Mouse (Mus musculus) stomach, embryonic 14.5 days (tissue): ENCODE measurements around the gene Tspan3. TPM values are rescaled to one million over a fixed set of nuclear protein-coding genes. Genes with fewer than 3 reads are reported as not detected.

Experiments used
- ATAC-seq: fragments of 200-750 bp; cut with Nextera tagmentation; 2 replicates; pipeline ENCODE4 v1.8.0; 2017; ENCODE audit warnings: low read depth, moderate TSS enrichment; ENCODE audit not compliant: insufficient number of reproducible peaks, insufficient read depth, low FRiP score
- H3K27ac ChIP-seq: fragments of 300-500 bp; sonication (generic); 2 replicates; pipeline ENCODE4 v1.5.1; 2014; ENCODE audit warnings: mild to moderate bottlenecking, low read length, moderate library complexity, mixed read lengths
- H3K27me3 ChIP-seq: fragments of 300-500 bp; sonication (generic); 2 replicates; pipeline ENCODE4 v1.6.1; 2014; ENCODE audit warnings: low read length, control low read depth, mixed read lengths; ENCODE audit not compliant: control insufficient read depth, insufficient read depth
- H3K36me3 ChIP-seq: fragments of 300-500 bp; sonication (generic); 2 replicates; pipeline ENCODE4 v1.6.1; 2014; ENCODE audit warnings: mild to moderate bottlenecking, control low read depth, low read length, moderate library complexity, mixed read lengths; ENCODE audit not compliant: control insufficient read depth, insufficient read depth
- H3K4me1 ChIP-seq: fragments of 300-500 bp; sonication (generic); 2 replicates; pipeline ENCODE4 v1.6.1; 2014; ENCODE audit warnings: low read length, control low read depth, mixed read lengths; ENCODE audit not compliant: control insufficient read depth, insufficient read depth
- H3K4me2 ChIP-seq: fragments of 300-500 bp; sonication (generic); replicated peaks from 2 replicates; pipeline ENCODE4 v1.6.1; 2014; ENCODE audit warnings: low read depth, low read length, control low read depth
- H3K4me3 ChIP-seq: fragments of 300-500 bp; sonication (generic); 2 replicates; pipeline ENCODE4 v1.5.1; 2014; ENCODE audit warnings: low read depth, low read length, control low read depth
- H3K9ac ChIP-seq: fragments of 300-500 bp; sonication (generic); replicated peaks from 2 replicates; pipeline ENCODE4 v1.6.1; 2014; ENCODE audit warnings: low read depth, mild to moderate bottlenecking, control low read depth, low read length, moderate library complexity, mixed read lengths
- H3K9me3 ChIP-seq: fragments of 300-500 bp; sonication (generic); 2 replicates; pipeline ENCODE4 v1.6.1; 2016; ENCODE audit warnings: low read depth, low read length, control low read depth; ENCODE audit not compliant: control insufficient read depth
- WGBS: fragments of 180-500 bp; shearing (Covaris S2); extraction: QIAGEN DNeasy Blood & Tissue Kit; methylation state at CpG from one replicate; pipeline ENCODE4 v1.1.7; 2014; 5-methylcytosine and 5-hydroxymethylcytosine counted together
- polyA plus RNA-seq: library from polyadenylated mRNA; unstranded; fragments of >200 nt; fragmentation: Nextera tagmentation; extraction: Ambion mirVana; gene quantifications from 2 replicates; pipeline ENCODE4 v1.2.1, GENCODE M21; 2014

Tspan3 gene
- polyA plus RNA-seq, 1 experiment from 2014 or later: 499 TPM

DNA sequence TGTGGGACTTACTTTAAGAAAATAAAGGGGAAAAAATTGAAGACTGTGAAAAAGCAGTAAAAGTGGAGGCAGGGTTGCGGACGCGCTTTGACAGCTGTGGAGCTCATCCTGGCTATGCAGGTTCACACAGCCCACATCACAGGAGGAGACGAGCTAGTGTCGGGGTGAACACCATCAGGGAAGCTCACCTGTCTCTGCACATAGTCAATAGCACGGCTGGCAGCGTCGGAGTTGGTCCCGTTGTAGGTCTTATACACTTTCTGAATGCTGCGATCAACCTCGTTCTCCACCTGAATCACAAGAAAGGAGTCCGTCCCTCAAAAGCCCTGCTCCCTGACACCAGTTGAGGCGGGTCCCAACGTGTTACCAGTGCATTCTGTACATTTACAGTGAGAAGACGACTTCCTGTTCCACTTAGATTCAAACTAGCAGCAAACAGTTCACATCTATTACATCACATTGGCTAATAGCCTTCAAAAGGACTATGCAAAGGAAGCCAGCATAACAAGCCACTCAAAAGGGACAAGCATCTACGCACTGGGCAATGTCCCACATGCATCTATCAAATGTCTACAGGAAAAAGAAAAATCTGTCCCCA, 18.9 kb downstream of the Tspan3 start:
- Histone ChIP-seq H3K4me2 (no peak overlapping the region), H3K9ac (no peak overlapping the region), H3K9me3 (no peaks in the 10 kb centered on the region), H3K4me1 (no peaks in the 10 kb centered on the region), H3K27me3 (no peaks in the 10 kb centered on the region), H3K27ac (no peak overlapping the region), H3K4me3 (no peak overlapping the region), H3K36me3 (peaks cover 42% of the 10 kb centered on the region)
- no peak for ATAC-seq
- 89% methylated on average over 16 of the region's 16 CpGs for WGBS

DNA sequence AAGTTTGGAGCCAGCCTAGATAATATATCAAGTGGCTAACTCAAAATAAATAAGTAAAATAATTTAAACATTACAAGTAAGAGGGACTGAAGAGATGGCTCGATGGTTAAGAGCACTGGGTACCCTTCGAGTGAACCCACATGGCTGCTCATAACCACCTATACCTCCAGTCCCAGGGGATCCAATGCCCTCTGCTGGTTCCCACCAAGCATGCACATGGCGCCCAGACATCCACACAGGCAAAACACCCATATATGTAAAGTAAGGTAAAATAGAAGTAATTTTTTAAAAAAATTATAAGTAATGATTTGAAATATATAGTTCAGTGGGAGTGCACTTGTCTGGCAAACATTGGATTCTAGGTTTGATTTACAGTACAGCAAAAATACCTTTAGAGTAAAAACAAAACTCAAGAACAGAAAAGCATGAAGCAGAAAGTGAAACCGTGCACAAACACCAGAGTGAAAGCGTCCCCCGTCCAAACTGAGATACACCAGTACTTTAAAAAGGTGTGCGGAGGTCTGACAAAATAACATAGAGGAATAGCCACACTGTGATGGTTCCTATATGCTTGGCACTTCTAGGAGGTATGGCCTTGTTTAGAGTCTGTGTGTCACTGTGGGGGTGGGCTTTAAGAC, 20.8 kb downstream of the Tspan3 start:
- Histone ChIP-seq H3K4me1 (no peaks in the 10 kb centered on the region), H3K9ac (no peak overlapping the region), H3K4me3 (no peak overlapping the region), H3K4me2 (no peak overlapping the region), H3K9me3 (no peaks in the 10 kb centered on the region), H3K27ac (no peak overlapping the region), H3K27me3 (no peaks in the 10 kb centered on the region), H3K36me3 (peaks cover 43% of the 10 kb centered on the region)
- ATAC-seq: no peak
- WGBS: 89% methylated on average over 7 of the region's 7 CpGs

DNA sequence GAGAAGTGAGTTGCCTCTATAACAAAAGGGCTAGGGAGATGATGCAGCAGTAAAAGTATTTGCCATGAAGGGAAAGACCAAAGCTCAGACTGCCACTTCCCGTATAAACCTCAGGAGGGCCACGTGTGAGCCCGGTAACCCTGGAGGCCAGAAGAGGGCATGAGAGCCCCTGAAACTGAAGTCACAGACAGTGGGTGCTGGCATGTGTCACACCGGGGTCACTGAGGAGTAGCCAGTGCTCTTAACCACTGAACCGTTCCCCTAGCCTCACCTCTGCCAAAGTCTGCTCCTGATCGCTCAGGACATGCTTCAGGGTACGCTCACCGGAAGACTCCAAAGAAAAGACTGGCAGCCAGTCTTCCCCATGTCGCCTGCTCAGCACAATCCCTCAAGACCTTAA, 23.5 kb downstream of the Tspan3 start:
- no peak overlapping the region for H3K4me2 ChIP-seq
- WGBS: 92% methylated on average over 9 of the region's 9 CpGs
- H3K4me3 ChIP-seq: no peak overlapping the region
- H3K27ac ChIP-seq: no peak overlapping the region
- peaks cover 49% of the 10 kb centered on the region for H3K36me3 ChIP-seq
- no peak for ATAC-seq
- no peaks in the 10 kb centered on the region for H3K4me1 ChIP-seq
- no peaks in the 10 kb centered on the region for H3K9me3 ChIP-seq
- no peaks in the 10 kb centered on the region for H3K27me3 ChIP-seq
- no peak overlapping the region for H3K9ac ChIP-seq

DNA sequence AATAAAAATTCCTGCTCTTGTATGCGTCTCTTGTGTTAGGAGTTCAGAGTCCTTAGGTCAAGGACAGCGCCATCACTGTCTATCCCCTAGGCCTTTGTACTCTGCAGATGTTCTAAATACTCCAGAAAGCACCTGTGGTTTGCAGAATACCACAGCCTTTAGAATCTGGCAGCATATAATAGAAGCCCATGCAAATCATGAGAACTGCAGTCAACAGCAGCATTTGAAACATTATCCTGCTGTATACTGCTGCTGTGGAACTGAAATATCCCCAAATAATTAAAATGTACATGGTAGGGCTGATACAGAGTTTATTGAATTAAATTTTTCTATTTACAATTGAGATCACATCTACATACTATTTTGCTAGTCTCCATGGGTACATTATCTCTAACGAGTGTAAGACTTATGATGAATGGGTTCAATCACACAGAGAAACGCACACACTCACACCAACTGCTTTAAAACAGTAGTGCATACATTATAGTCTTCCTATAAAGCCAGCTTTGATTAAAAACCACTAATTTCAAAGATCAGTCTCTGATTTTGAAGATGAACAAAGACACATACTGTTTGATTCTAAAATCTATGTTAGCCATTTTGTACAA, 29.6 kb downstream of the Tspan3 start:
- Histone ChIP-seq H3K9me3 (no peaks in the 10 kb centered on the region), H3K4me1 (0 out of 2 replicates have a peak, but pooled peaks cover 4% of the 10 kb centered on the region), H3K36me3 (peaks cover 48% of the 10 kb centered on the region), H3K27ac (no peak overlapping the region), H3K4me3 (no peak overlapping the region), H3K27me3 (no peaks in the 10 kb centered on the region), H3K4me2 (no peak overlapping the region), H3K9ac (no peak overlapping the region)
- 89% methylated on average over 4 of the region's 4 CpGs for WGBS
- no peak for ATAC-seq

DNA sequence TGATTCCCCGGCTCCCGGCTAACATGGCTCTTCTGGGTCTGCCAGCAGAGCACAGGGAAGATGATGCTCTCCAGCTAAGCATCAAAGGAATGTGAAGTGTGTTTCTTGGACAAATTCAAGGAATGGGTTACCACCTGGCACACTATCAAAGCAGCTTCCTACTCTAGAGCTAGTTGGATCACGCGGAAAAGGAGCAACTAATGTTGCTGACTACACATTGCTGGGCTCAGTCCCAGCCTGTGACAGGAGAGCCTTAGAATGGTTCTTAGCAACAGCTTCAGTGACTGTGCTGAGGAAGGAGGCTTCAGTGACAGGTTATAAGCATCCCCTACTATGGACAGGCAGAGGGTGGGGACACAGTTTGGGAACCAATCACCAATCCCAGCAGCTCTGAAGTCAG, 30.7 kb downstream of the Tspan3 start:
- 87% methylated on average over 4 of the region's 4 CpGs for WGBS

DNA sequence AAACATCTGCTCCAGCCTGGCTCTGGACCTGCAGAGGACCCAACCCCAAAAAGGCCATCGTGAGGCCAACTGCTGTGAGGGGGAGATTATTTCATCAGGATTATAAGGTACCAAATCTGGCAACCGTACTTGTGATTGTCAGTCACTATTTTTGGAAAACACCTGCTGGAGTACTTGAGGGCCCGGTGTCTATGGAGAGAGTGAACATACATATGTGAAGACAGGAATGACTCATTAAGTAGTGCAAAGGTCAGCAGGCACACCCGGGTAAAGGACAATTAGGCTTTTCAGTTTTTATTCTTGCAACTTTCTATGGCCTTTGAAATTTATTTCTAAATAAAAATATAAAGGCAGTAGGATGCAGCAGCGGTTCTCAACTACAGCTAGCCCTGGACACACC, 31.3 kb downstream of the Tspan3 start:
- ATAC-seq: no peak
- Histone ChIP-seq H3K36me3 (peaks cover 58% of the 10 kb centered on the region), H3K4me1 (0 out of 2 replicates have a peak, but pooled peaks cover 4% of the 10 kb centered on the region), H3K9ac (no peak overlapping the region), H3K9me3 (no peaks in the 10 kb centered on the region), H3K4me2 (no peak overlapping the region), H3K27me3 (no peaks in the 10 kb centered on the region), H3K27ac (no peak overlapping the region), H3K4me3 (no peak overlapping the region)
- 85% methylated on average over 5 of the region's 5 CpGs for WGBS

More for the DNA sequence above, 30.7 kb downstream of the Tspan3 start:
- H3K4me3 ChIP-seq: no peak overlapping the region
- peaks cover 55% of the 10 kb centered on the region for H3K36me3 ChIP-seq
- no peak overlapping the region for H3K4me2 ChIP-seq
- no peak for ATAC-seq
- 0 out of 2 replicates have a peak, but pooled peaks cover 4% of the 10 kb centered on the region for H3K4me1 ChIP-seq
- H3K9ac ChIP-seq: no peak overlapping the region
- no peaks in the 10 kb centered on the region for H3K9me3 ChIP-seq
- no peak overlapping the region for H3K27ac ChIP-seq
- H3K27me3 ChIP-seq: no peaks in the 10 kb centered on the region

DNA sequence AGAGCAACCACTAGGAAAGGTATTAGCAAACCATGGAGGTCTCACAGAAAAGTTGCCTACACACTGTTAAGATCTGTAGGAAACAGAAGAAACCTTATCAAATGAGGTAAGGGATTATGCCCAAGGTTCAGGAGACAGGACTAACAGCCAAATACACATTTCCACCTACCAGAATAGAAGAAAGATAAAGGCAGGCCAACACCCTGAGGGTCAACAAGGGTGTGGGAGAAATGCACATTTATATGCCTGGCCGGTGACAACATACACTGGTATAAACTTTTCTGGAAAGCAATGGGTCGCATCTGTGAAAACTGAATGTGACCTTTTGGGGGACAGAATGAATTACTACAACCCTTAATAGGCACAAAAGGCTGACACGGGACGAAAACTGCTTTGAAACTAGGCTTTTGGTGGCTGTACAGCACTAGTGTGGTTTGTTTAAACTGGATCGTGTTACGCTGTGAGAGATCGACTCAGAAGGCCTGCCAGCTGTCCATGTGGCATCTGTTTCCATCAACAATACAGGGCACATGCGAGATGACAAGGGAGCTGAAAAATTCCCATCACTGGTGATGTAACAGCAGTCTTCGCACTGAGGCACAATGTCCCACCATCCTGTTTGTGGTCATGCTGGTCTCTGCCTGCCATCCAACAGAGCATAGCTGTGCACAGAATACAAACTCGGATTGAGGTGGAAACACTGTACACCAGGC, 33.3 kb downstream of the Tspan3 start:
- Histone ChIP-seq H3K36me3 (peaks cover 65% of the 10 kb centered on the region), H3K9ac (no peak overlapping the region), H3K27ac (no peak overlapping the region), H3K27me3 (no peaks in the 10 kb centered on the region), H3K9me3 (no peaks in the 10 kb centered on the region), H3K4me3 (no peak overlapping the region), H3K4me1 (0 out of 2 replicates have a peak, but pooled peaks cover 4% of the 10 kb centered on the region), H3K4me2 (no peak overlapping the region)
- WGBS: 43% methylated on average over 10 of the region's 10 CpGs
- ATAC-seq: no peak

DNA sequence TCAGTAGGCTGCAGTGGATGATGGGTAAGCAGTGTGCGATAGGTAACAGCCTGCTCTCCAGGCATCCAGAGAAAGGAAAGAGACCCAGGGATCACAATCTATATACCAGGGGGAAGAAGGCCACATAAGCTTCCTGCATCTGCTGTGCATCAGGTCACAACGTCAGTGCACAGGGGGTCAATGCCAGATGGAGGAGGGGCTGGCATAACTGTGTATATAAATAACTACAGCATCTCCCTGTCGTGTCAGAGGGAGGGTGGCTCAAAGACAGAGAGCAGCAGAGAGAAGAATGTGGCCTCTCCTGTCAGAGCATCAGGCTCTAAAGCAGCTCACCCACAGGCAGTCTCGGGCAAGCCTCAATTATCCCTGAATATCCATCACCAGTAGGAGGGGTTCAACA, 34.7 kb downstream of the Tspan3 start:
- Histone ChIP-seq H3K4me3 (no peak overlapping the region), H3K9ac (no peak overlapping the region), H3K27me3 (no peaks in the 10 kb centered on the region), H3K36me3 (peaks cover 50% of the 10 kb centered on the region), H3K9me3 (no peaks in the 10 kb centered on the region), H3K4me1 (0 out of 2 replicates have a peak, but pooled peaks cover 4% of the 10 kb centered on the region), H3K4me2 (no peak overlapping the region), H3K27ac (no peak overlapping the region)
- no peak for ATAC-seq
- WGBS: 29% methylated on average over 4 of the region's 4 CpGs
